Mouse (Mus musculus) lung, postnatal 0 days (tissue): Measurements from ENCODE around the gene Asap2.

Experiments used
- CTCF ChIP-seq: IDR thresholded peaks from 2 replicates; pipeline ENCODE4 v1.5.1; 2016; ENCODE audit warnings: antibody characterized with exemption, mild to moderate bottlenecking
- EP300 ChIP-seq: IDR thresholded peaks from 2 replicates; pipeline ENCODE4 v1.6.1; 2016; ENCODE audit warnings: antibody characterized with exemption, mild to moderate bottlenecking, control low read depth

DNA sequence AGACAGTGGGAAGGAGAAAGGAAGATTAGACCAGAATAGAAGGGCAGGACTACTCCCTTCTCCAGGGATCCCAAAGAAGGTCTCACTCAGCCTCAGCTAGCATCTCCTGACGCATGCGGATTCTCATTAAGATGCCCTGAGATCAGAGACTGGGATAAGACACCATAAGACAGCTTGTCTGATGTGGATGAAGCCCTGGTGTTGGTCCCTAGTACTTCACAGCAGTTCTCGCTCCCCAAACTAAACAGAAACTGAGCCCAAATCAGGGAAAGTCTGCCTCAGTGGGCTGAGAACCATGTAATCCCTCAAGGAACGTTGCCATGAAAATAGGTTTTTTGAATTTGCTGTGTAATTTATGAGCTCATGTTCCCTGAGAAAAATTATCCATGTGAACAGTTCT is 136.3 kb downstream of the Asap2 start:
- TF ChIP-seq CTCF (no peak), EP300 (no peak)
